Mouse (Mus musculus) monocyte, adult 5-6 weeks (primary cell): ENCODE results near the gene Bmx. TPM values are rescaled to one million over a fixed set of nuclear protein-coding genes. Genes with fewer than 3 reads are reported as not detected.

Experiments
- ATAC-seq: fragments of 153-309, 156-312 bp; replicated peaks from 2 replicates; pipeline ENCODE4 v1.8.0; 2017; ENCODE audit warnings: mild to moderate bottlenecking; ENCODE audit not compliant: low TSS enrichment, insufficient number of reproducible peaks, severe bottlenecking, poor library complexity, low FRiP score
- total RNA-seq: library from RNA; stranded (forward); fragments of 200-1000, 200-491, 200-594 nt; gene quantifications from 3 replicates; pipeline ENCODE4 v1.2.3, GENCODE M21; 2017

Gene Bmx
- total RNA-seq = 16.2 to 31.2 TPM (median 29.7 TPM) in 3 replicates

DNA sequence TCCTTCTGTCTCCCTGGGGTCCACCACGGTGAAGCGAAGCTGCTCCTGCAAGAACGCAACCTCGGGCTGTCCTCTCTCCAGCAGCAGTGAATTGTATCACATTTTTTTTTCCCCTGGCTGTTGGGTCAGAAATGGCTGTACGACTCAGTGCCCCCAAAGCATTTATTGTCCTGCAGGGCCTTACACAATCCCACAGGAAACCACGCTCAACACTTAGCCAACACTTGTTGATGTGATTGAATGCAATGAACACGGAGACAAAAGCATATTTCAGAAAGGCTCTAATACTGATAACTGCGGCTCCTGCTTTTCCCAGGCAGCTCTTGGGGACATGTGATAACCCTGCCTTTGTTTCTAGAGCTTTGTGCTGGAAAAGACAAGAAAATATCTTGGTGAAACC, at the start of gene Bmx:
Gene Bmx (minus strand): TSS at position 137 of the 400 bp plus-strand sequence.
- no peak for ATAC-seq

DNA sequence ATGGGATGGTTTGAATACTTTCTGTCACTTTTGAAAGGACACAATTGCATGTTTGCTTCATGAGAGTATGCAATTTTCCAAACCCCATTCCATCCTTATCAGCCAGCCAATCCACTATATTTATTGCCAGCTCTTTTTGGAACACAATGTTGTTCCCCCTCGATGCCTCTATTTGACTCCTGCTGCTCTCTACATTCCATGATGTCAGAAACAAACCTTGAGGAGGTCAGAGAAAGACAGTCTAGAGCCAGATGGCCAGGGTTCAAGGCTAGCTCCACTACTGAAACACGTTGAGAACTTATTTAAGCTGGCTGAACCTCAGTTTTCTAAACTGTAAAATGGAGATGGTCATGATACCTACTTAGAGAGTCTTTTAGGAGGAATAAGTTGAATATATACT, 48.3 kb upstream of the Bmx start:
- no peak for ATAC-seq

DNA sequence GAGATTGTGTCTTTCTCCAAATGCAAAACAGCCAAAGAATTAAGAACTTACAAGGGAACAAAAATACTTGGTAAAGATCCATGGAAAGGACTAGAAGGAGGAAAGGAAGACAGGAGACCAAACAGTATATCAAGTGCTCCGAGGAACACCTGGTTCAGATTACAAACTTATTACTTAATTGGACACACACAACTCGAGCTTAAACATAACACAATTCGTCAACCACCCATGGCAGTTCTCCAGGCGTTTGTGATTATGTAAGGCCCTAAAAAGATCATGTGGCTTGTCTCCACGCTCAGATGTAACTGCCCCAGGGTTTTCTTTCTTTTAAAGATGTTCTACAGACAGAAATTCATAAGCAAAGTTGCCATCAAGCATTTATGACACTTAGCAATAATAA, 33.2 kb upstream of the Bmx start:
- ATAC-seq = no peak

DNA sequence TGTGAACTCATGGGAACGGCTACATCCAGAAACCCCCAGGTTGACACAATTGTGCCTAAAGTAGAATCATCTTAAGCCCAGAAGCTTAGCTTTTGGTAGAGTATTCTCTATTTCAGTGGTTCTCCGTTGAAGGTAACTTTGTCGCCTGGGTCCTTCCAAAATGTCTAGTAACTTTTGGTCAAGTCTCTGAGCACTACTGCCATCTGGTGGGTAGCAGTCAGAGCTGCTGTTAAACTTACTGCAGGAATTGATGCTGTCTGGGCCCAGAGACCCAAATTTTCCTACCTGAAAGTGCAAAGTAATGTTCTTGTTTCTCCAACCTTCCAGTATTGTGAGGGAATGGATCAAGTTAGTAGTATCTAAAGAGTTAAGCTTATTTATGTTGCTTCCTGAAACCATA, 29.1 kb upstream of the Bmx start:
- ATAC-seq = no peak

DNA sequence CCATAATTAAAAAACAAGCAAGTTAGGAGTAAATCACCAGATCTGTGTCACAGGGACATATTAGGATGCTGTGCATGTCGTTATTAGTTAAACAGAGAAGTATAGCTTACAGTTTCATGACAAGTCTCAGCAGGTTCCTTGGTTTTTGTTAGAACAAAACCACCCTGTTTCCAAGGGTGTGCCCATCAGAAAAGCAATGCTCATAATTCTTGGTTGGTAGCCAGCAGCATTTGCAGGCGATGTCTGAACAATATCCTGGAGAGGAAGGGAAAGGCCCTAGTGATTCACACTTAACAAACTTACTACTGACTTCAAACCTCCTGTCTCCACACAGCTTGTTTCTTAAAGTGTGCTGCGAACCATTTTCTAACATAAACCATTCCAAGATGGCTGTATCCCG, 25.8 kb upstream of the Bmx start:
- ATAC-seq = no peak

DNA sequence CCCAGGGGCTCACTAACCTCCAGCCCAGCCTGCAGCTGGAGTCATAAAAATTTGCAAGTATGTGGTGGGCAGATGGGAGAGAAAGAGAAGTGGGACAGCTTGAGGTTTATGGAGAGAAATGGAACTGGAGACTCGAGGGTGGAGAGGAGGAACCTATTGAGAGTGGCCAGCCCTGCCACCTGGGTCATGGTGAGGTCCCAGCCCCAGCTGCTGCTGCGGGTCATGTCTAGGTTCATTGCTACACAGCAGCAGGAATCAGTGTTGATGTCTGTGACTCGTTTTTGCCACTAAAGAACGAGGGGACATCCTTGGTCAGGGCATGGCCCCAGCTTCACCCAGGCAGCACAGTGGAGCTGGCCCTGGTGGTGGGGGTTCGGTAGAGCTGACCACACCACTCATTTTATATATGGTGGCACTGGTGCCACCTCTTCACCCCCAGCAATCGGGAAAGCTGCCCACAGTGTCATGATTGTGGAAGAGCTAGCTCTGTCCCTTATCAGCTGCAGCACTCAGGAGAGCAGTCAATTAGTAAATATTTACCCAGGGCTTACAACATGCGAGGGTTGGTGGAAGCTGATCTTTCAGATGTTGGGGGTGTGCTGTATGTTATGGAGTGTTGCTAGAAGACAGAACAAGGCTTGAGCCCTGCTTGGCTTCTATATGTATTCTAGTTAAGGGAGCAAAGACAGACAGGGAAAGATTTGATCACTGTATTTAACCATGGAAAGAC, 23.1 kb upstream of the Bmx start:
- no peak for ATAC-seq

DNA sequence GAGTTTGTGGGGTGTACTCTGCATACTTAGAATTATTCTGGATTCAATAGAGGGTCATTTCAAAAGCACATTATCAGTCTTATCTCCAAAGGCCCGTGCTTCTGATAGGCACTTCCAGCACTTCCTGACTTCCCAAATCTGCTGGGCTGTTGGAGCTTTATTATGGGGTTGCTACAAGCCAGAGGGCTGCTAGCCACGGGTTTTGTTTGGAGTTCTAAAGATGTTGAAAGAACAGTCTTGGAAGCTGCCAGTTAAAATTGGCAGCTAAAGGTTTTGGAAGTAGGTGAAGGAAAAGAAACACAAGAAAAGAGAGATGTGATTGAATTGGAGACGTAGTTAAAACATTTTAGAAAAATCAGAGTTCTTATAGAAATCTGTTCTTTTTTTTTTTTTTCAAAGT, 17.5 kb upstream of the Bmx start:
- ATAC-seq = no peak

DNA sequence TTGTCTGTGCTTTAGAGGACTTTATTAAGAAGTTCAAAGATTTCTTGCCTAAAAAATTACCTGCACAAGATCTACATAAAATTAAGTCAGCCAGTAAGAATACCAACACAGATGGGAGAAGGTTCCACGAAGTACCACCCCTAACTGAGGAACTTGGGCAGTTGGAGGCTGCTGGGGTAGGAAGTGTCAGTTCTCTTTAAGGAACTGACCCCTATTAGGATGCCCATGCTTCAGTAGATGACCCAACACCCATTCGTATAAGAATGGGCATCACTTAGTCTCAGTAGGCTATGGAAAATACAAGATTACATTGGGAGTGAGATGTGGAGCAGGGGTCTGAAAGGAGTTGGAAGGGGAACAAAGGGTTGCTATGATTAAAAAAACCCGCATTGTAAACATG, 12.6 kb upstream of the Bmx start:
- no peak for ATAC-seq

DNA sequence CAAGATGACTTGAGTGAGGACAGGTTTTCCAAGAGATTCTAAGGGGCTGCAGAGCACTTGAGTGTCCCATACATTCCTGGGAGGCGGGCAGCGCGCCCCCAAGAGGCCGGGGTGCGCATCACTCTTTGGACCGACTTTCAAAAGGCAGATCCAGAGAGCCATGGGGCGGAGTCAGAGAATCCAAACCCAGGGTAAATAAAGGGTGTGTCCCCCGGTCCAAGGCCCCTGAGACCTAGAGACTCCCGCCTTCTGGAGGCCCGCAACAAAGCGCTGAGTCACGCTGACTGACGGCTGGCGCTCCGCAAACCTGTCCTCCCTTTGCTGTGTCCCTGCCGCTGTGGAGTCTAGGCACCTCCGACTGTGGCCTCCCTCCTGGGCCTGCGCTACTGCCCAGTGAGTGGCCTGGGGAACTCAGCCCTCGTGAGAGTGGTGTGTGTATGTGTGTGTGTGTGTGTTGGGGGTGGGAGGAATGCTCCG, 11.3 kb upstream of the Bmx start, which contains the start of gene Pir:
Gene Pir (plus strand): TSS at position 87 of the 477 bp plus-strand sequence.
- ATAC-seq = 0 out of 2 replicates have a peak, but pooled peaks have one; percentile 40

DNA sequence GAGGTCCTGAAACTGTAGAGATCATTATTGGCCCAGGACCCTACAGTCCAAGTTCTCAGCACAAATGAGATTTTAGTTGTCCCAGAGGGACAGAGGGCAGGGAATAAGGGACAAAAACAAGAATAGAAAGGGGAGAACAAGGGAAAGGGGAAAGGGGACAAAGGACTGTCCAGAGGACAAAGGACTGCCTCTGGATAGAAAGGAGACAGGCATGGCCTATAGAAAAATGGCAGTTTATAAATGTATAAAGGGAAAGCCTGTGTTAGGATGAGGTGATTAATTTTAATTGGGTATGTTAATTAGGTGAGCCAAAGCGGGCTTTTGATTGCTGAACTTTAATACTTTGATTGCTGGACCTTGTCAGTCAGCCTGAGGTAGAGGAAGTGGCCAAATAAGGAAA, 6.9 kb upstream of the Bmx start:
- no peak for ATAC-seq

DNA sequence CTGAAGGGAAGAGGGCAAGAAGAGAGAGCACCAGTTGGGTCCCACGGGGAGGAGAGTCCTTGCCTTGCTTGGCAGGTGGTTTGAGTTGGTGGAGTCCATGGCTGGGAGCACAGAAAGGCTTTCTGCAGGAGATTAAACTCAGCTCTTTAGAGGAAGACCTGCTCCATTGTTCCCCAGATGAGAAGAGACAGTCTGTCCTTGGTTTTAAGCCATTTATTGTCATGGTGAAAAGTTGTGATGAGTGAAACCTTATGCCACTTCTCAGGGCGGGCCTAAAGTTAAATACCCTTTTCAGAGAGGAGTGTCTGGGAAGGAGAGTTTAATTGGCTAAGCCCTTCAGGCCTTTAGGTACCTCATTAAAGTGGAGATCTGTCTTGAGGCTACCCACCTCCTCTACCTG, 4.3 kb upstream of the Bmx start:
- no peak for ATAC-seq

DNA sequence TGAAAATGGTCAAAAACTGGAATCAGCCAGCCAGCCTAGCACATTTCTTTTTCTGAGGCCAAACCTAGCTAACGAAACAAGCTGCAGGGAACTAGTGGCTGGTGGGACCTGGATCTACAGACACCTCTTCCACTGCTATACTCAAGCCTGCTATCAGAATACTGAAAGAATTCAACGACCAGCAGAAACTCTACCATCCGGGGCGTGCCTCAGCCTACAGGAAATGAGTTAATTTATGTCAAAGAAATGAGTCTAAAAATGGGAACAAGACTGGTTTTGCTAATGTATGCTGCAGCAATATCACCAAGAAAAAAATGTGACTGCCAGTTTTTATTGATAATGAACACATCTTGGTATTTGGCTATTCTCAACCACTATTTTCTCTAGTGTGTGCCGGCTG, 669 bp upstream of the Bmx start:
- ATAC-seq = no peak

DNA sequence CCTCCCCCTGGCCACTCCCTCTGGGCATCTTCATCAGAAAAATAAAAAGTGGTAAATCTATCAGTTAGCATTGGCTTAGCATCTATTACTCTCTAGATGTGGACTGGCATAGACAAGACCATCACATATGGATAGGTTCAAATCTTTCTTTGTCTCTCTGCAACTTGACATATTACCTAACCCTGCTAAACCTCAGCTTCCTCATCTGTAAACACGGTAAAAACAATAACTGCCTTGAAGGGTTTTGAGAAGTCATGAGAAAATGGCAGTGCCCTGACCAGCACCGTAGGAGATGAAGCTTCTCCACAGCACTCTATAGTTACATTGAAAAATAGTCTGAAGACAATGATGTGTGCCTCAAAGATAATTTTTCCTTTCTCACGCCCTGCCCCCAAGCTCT, 1.5 kb downstream of the Bmx start:
- peak; percentile 68 for ATAC-seq

DNA sequence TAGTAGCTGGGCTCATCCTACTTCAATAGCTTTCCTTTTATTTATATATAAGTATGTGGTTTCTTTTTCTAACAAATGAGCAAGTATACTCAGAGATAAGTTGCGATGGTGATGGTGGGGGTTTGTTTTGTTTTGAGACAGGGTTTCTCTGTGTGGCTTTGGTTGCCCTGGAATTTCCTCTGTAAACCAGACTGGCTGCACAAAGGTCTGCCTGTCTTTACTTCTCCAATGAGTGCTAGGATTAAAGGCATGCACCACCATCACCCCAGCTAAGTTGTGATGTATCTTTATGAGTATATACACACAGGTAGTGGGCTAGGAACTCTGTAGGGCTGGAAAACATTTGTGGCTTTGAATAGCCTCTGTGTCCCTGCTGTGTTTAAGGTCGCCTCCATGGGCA, 11.3 kb downstream of the Bmx start:
- no peak for ATAC-seq

DNA sequence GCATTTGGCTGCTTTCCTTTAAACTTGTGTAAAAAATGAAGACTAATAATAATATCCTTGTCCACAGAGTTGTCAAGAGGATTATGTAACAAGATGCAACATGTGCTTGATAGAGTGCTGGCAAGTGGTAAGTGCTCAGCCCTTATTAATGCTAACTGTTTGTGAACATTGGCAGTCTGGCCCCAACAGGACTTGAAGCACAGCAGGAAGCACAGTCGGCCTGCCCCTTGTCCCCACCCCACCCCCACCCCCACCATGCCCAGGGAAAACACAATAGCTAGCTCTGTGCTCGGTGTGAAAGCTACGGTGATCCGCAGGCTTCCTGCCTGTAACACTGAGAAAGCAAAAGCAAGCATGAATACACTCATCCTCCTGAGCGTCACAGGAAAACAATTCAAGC, 12.3 kb downstream of the Bmx start:
- no peak for ATAC-seq

DNA sequence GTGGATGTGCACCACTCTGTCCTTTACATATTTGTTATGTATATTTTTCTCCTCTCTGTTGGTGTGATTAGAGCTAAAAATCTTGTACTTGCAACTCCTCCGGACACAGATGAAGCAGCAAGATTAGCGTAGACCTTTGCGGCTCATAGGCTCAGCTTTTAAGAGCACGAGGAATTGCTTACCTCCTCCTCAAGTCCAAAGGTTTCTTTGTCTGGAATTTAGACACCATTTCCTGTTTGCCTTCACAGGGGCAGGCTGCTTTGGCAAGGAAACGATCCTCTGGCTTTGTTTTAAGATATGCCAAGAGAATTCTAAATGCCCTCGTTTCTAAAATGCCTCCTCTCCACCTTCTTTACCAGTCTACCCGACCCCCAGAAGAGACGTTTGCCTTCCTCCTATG, 24.6 kb downstream of the Bmx start:
- no peak for ATAC-seq

DNA sequence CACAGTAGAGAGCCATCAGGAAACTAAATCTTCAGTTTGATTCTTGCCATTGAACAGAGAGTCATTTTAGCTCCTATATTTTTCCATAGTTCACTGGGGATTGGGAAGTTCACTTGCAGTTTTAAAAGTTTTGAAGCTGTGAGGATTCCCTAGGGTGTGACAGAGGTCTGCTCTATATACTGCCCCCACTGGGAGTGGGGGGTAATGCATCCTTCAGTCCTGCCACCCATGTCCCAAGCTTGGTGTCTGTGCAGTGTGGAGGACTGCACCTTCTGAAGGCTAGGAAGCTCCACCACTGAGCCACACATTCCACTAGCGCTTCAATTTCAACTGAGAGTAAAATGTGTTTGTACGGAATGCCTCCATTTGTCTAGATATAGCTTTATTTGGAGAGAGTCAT, 36.0 kb downstream of the Bmx start:
- ATAC-seq = no peak

DNA sequence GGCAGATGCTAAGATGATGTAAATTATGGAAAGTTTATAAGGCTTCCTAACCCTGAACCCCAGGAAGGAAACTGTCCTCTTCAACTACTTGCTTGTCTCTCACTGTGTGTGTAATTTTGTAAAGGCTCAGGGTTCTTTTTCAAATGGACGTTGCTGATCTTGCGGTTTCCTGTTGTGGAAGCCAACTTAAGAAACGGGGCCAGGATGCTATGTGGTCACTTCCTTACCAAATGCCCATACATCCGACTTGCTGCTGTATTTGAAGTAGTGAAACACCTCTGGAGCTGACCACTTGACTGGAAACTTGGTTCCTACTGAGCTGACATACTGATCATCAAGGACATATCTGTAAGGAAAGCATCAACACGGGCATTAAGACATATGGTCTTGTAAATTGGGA, 57.4 kb downstream of the Bmx start:
- ATAC-seq = no peak

DNA sequence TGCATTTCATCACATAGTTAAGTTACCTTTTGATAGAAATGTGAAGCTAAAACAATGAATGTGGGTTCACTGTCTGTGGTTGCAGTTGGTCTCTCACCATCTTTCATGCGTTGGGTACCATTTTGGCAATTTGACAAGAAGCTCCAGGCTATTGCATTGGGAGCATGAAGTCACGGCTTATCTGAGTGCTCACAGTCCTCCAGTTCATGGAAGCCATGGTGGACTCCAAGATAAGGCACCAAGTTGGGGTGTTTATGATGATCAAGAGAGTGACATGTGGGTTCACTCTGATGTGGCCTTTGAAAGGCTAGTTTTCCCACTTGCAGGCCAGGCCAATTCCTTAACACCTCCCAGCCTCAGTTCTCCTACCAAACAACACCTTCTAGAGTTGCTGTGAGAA, 60.3 kb downstream of the Bmx start:
- no peak for ATAC-seq

DNA sequence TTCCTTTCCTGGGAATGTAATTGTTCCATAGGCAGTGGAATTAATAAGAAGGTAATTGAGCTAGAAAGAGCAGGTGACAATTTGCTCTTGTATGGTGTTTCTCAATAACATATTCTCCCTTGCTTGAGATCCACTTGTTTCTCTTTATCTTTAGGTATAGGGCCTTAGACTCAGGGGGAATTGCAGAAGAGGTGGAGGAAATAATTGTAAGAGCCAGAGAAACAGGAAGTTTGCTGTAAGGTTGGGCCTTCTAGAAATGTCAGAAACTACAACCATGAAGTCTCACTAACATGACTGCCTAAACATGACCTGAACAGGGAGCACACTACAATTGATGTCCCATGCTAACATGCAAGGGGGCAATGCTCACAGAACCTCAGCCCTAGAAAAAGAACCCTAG, 68.1 kb downstream of the Bmx start:
- ATAC-seq = no peak

DNA sequence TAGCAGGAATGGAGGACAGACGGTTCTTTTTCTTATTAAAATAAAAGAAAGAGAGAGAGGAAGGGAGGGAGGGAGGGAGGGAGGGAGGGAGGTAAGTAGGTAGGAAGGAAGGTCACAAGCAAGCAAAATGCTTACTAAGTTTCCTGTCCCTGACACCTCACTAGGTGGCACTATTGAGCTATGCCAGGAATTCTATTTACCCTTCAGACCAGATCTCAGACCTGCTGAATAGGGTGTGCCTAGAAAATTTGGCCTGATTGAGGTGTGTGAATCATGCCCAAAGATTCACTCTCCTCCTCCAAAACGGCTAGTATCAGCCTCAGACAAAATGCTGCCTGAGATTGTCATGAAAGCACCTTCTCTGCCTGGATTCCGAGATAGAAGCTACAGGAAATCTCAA, 74.1 kb downstream of the Bmx start:
- ATAC-seq = no peak
